Mouse (Mus musculus): ENCODE data around the gene Tmem236.

Gene Tmem236

DNA sequence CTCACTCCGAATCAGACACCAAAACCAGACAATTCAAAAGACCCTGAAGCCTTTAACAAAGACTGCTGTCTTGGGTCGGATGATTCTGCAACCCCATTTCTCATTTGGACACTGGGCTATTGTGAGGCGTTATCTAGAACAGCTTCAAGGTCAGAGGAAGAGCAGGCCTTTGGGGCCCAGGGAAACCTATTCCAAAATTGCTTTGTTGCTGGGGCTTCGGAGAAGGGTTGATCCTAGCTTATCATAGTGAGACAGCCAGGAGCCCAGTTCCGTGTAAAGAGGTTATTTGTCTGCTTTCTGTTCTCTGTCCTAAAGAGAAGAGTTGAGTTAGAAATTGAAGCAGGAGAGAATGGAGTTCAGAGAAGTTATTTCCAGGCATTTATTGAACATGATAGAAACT is 64.8 kb downstream of the Tmem236 start:
- Histone ChIP-seq H3K36me3 (ENCODE audit: insufficient read depth, low read length) (no peaks in the 10 kb centered on the region), H3K4me3 (replicated peaks; ENCODE audit: low read length) (no peak overlapping the region), H3K9me3 (ENCODE audit: low read length) (no peaks in the 10 kb centered on the region), H3K27me3 (ENCODE audit: insufficient read depth, low read length) (no peaks in the 10 kb centered on the region), H3K4me1 (replicated peaks; ENCODE audit: low read depth, low read length) (no peaks in the 10 kb centered on the region)
- TF ChIP-seq NANOG (IDR thresholded peaks at IDR 0.05; ENCODE audit: borderline replicate concordance, low read length), result no peak
- TF ChIP-seq POU5F1 (IDR thresholded peaks at IDR 0.05; ENCODE audit: borderline replicate concordance, low read length), result no peak
- TF ChIP-seq CTCF (conservative IDR thresholded peaks at IDR 0.05; ENCODE audit: low read length), result no peak

DNA sequence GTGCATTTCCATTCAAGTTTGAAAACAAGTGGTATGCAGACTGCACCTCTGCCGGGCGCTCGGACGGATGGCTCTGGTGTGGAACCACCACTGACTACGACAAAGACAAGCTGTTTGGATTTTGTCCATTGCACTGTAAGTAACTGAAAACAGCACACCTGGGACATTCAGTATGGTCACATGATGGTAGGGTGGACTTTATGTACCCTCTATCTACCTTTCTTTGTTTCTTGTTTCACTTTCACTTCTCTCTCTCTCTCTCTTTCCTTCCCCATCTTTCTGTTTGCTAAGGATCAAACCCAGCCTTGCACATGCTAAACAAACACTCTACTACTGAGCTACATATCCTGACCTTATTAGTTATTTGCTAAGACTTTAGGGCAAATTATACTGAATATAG is 69.8 kb downstream of the Tmem236 start:
- H3K4me1 ChIP-seq (replicated peaks; ENCODE audit: low read depth, low read length), result no peaks in the 10 kb centered on the region
- no peaks in the 10 kb centered on the region for H3K27me3 ChIP-seq (ENCODE audit: insufficient read depth, low read length)
- no peak overlapping the region for H3K4me3 ChIP-seq (replicated peaks; ENCODE audit: low read length)
- H3K9me3 ChIP-seq (ENCODE audit: low read length), result no peaks in the 10 kb centered on the region
- TF ChIP-seq NANOG (IDR thresholded peaks at IDR 0.05; ENCODE audit: borderline replicate concordance, low read length), result no peak
- no peak for TF ChIP-seq POU5F1 (IDR thresholded peaks at IDR 0.05; ENCODE audit: borderline replicate concordance, low read length)
- no peak for TF ChIP-seq CTCF (conservative IDR thresholded peaks at IDR 0.05; ENCODE audit: low read length)
- no peaks in the 10 kb centered on the region for H3K36me3 ChIP-seq (ENCODE audit: insufficient read depth, low read length)

DNA sequence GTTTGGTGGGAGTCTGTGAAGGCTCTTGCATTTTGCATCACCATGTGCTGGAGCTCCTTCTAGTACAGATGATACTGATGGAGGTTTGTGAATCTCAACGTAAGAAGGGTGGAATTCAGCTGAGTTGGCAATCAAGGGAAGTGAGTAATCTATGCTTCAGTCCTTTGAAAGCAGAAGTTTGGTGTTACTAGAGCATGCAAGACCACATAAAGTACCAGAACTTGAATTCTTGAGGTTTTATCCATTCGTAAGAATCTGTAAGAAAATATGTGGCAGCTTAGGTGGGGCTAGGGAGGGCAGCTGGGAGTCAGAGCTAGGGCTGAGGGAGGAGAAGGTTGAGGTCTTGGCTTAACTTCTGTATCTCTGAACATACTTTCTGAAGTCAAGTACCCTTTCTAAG is 70.3 kb downstream of the Tmem236 start:
- no peaks in the 10 kb centered on the region for H3K9me3 ChIP-seq (ENCODE audit: low read length)
- no peaks in the 10 kb centered on the region for H3K4me1 ChIP-seq (replicated peaks; ENCODE audit: low read depth, low read length)
- no peaks in the 10 kb centered on the region for H3K27me3 ChIP-seq (ENCODE audit: insufficient read depth, low read length)
- no peak overlapping the region for H3K4me3 ChIP-seq (replicated peaks; ENCODE audit: low read length)
- H3K36me3 ChIP-seq (ENCODE audit: insufficient read depth, low read length), result no peaks in the 10 kb centered on the region
- TF ChIP-seq CTCF (conservative IDR thresholded peaks at IDR 0.05; ENCODE audit: low read length) (no peak), POU5F1 (IDR thresholded peaks at IDR 0.05; ENCODE audit: borderline replicate concordance, low read length) (no peak), NANOG (IDR thresholded peaks at IDR 0.05; ENCODE audit: borderline replicate concordance, low read length) (no peak)

DNA sequence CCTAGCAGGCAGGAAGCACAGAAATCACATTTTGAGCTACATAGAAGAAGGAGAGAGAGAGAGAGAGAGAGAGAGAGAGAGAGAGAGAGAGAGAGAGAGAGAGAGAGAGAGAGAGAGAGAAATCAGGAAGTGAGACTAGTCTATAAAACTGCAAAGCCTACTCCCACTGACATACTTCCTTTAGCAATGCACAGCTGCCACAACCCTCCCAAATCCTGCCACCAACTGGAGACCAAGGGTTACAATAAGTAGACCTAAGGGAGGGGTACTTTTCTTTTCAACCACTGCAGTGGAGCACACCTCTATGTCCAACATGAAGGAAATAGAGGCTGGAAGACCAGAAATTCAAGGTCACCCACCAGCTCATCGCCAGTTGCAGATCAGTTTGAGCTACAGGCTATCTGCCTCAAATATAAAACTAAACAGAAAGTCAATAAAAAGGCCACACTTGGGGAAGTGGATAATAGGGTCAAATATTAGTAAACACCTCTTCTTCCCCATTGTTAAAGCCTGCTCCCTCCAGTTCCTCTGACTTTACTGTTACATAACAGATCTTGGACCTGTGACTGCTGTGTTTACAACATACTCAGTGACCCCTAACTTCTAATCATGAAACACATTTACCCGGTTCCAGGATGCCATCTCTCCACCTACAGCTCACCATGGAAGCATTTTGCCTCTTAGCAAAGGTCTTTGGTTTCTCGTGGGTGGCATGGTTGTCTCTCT is 75.7 kb downstream of the Tmem236 start:
- no peaks in the 10 kb centered on the region for H3K36me3 ChIP-seq (ENCODE audit: insufficient read depth, low read length)
- H3K27me3 ChIP-seq (ENCODE audit: insufficient read depth, low read length), result no peaks in the 10 kb centered on the region
- H3K4me1 ChIP-seq (replicated peaks; ENCODE audit: low read depth, low read length), result no peaks in the 10 kb centered on the region
- no peak overlapping the region for H3K4me3 ChIP-seq (replicated peaks; ENCODE audit: low read length)
- H3K9me3 ChIP-seq (ENCODE audit: low read length), result no peaks in the 10 kb centered on the region
- no peak for TF ChIP-seq NANOG (IDR thresholded peaks at IDR 0.05; ENCODE audit: borderline replicate concordance, low read length)
- no peak for TF ChIP-seq CTCF (conservative IDR thresholded peaks at IDR 0.05; ENCODE audit: low read length)
- no peak for TF ChIP-seq POU5F1 (IDR thresholded peaks at IDR 0.05; ENCODE audit: borderline replicate concordance, low read length)

DNA sequence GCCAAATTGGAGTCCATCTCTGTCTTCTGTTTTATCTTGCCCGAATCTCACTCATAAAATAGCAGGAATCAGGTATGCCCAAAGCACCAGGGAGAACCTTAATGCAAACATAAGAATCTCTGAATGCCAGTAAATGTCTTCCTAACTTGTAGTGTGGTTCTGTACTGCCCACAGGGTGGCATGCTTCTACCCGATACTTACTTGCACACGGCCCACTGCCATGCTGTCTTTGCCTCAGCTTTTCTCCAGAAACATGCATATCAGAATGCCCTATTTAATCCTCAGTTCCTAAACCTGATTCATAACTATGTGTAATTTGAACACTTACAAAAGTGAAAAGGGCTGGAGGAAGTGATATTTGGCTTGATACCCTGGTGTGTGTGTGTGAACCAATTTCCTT is 77.6 kb downstream of the Tmem236 start:
- Histone ChIP-seq H3K9me3 (ENCODE audit: low read length) (no peaks in the 10 kb centered on the region), H3K4me3 (replicated peaks; ENCODE audit: low read length) (no peak overlapping the region), H3K4me1 (replicated peaks; ENCODE audit: low read depth, low read length) (no peaks in the 10 kb centered on the region), H3K36me3 (ENCODE audit: insufficient read depth, low read length) (no peaks in the 10 kb centered on the region), H3K27me3 (ENCODE audit: insufficient read depth, low read length) (no peaks in the 10 kb centered on the region)
- TF ChIP-seq NANOG (IDR thresholded peaks at IDR 0.05; ENCODE audit: borderline replicate concordance, low read length) (no peak), POU5F1 (IDR thresholded peaks at IDR 0.05; ENCODE audit: borderline replicate concordance, low read length) (no peak), CTCF (conservative IDR thresholded peaks at IDR 0.05; ENCODE audit: low read length) (no peak)

DNA sequence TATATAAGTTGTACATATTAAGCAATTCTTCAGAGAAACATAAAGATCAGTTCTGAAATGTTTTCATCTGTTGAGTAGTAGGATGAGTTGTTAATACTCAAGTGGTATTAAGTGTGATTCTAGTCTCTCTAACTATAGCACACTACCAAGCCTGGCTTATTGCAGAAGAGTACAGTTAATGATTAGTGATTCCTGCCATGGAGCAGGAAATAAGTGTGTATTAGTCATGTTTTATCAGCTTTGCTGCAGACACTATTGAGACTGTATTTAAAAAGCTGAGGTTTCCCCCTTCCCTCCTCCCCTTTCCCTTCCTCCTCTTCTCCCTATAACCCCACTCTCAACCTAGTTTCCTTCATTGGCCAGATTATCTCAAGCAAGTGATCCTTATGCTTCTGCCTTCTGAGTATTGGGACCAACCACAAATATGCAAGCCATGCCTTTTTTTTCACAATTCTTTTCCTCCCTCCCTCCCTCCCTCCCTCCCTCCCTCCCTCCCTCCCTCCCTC is 84.1 kb downstream of the Tmem236 start:
- Histone ChIP-seq H3K4me3 (replicated peaks; ENCODE audit: low read length) (no peak overlapping the region), H3K4me1 (replicated peaks; ENCODE audit: low read depth, low read length) (no peaks in the 10 kb centered on the region), H3K27me3 (ENCODE audit: insufficient read depth, low read length) (no peaks in the 10 kb centered on the region), H3K9me3 (ENCODE audit: low read length) (no peaks in the 10 kb centered on the region), H3K36me3 (ENCODE audit: insufficient read depth, low read length) (no peaks in the 10 kb centered on the region)
- TF ChIP-seq NANOG (IDR thresholded peaks at IDR 0.05; ENCODE audit: borderline replicate concordance, low read length) (no peak), CTCF (conservative IDR thresholded peaks at IDR 0.05; ENCODE audit: low read length) (no peak), POU5F1 (IDR thresholded peaks at IDR 0.05; ENCODE audit: borderline replicate concordance, low read length) (no peak)

DNA sequence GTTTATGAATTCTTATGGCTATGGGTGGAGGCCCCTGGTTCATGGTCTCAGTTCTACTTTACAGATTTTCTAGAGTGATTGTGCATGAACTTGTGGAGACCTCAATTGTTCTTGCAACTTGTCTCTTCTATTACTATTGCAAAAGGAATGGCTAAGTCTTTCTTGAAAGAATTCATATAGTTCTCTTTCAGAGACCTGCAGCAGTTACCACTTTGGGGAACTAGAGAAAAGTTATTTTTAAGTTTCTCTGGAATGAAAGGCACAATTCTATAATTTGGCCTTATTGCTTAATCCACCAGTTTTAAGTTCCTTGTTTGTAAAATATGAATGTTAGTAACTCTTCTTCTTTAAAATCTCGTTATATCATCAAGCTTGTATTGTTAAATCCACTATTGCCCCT is 87.8 kb downstream of the Tmem236 start:
- H3K4me3 ChIP-seq (replicated peaks; ENCODE audit: low read length), result no peak overlapping the region

DNA sequence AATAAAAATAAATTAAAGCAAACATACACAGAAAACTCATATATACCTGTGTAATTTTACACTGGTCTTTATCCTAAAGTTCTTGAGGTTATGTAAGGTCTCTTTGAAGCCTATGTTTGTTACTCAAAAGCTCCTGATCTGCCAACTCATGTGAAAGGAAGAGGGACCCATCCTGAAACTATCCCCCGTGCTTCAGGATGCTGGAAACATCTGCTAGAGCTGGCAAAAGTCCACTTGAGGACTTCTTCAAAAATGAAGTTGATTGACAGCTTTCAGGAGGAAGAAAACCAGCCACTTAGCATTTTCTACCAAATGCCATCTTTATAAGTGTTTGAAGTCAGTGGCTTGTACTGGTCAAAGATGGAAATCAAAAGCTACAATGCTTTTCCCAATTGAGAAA is 94.8 kb downstream of the Tmem236 start:
- Histone ChIP-seq H3K27me3 (ENCODE audit: insufficient read depth, low read length) (no peaks in the 10 kb centered on the region), H3K4me3 (replicated peaks; ENCODE audit: low read length) (no peak overlapping the region), H3K9me3 (ENCODE audit: low read length) (peaks cover 14% of the 10 kb centered on the region), H3K4me1 (replicated peaks; ENCODE audit: low read depth, low read length) (no peaks in the 10 kb centered on the region), H3K36me3 (ENCODE audit: insufficient read depth, low read length) (no peaks in the 10 kb centered on the region)
- TF ChIP-seq NANOG (IDR thresholded peaks at IDR 0.05; ENCODE audit: borderline replicate concordance, low read length), result no peak
- no peak for TF ChIP-seq CTCF (conservative IDR thresholded peaks at IDR 0.05; ENCODE audit: low read length)
- no peak for TF ChIP-seq POU5F1 (IDR thresholded peaks at IDR 0.05; ENCODE audit: borderline replicate concordance, low read length)

More for the DNA sequence above, 87.8 kb downstream of the Tmem236 start:
- no peaks in the 10 kb centered on the region for H3K4me1 ChIP-seq (replicated peaks; ENCODE audit: low read depth, low read length)
- no peak for TF ChIP-seq NANOG (IDR thresholded peaks at IDR 0.05; ENCODE audit: borderline replicate concordance, low read length)
- no peak for TF ChIP-seq POU5F1 (IDR thresholded peaks at IDR 0.05; ENCODE audit: borderline replicate concordance, low read length)
- TF ChIP-seq CTCF (conservative IDR thresholded peaks at IDR 0.05; ENCODE audit: low read length), result no peak
- no peaks in the 10 kb centered on the region for H3K27me3 ChIP-seq (ENCODE audit: insufficient read depth, low read length)
- no peaks in the 10 kb centered on the region for H3K36me3 ChIP-seq (ENCODE audit: insufficient read depth, low read length)
- no peaks in the 10 kb centered on the region for H3K9me3 ChIP-seq (ENCODE audit: low read length)
